Mouse (Mus musculus) bone marrow, adult 2 months (tissue): ENCODE measurements around the gene Smim24.

Experiments used
- CTCF ChIP-seq: fragments of 200-500 bp; IDR thresholded peaks from 2 replicates; pipeline ENCODE4 v1.5.1; 2011; ENCODE audit warnings: low read length, control low read depth; ENCODE audit not compliant: control insufficient read depth, insufficient read depth
- POLR2A ChIP-seq: fragments of 200-500 bp; IDR thresholded peaks from 2 replicates; pipeline ENCODE4 v1.6.1; 2011; ENCODE audit warnings: low read depth, mild to moderate bottlenecking, control low read depth, low read length, borderline replicate concordance; ENCODE audit not compliant: control insufficient read depth

GRCm38 (mm10) chr10:81419111-81419928, 26.5 kb downstream of the Smim24 start:
- TF ChIP-seq POLR2A: no peak
- no peak for TF ChIP-seq CTCF
